Mouse (Mus musculus): ENCODE data around the gene 4930578C19Rik. TPM values are rescaled to one million over a fixed set of nuclear protein-coding genes. Genes with fewer than 3 reads are reported as not detected.

The 4930578C19Rik gene
- 3.9 TPM for polyA plus RNA-seq (2014; fragmentation: Illumina TruSeq; extraction: RNeasy Lipid Tissue Mini Kit (QIAGEN cat#74804))

DNA sequence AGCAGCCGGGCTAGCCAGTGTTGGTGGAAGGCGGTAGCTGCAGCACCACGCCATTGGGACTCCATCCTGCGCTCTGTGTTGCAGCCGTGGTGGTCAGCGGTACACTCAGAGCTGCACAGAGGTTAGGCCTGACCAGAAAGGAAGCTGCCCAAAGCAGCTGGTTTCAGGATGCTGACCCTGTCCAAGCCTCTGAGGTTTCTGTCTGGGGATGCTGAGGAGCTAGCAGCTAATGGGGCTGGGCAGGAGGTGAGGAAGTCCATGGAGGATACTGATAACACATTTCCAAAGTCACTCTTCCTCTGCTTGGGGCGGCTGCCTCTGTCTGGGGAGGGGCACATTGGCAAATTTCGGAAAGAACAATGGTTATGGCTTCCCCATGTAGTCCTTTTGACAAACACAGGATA lies at the start of gene 4930578C19Rik:
4930578C19Rik (minus strand) TSS at position 200 of the 404 bp plus-strand sequence.

